Mouse (Mus musculus) G1E (cell line): Measurements from ENCODE around the gene Otop1.

Experiments
- CTCF ChIP-seq: IDR thresholded peaks from 2 replicates; pipeline ENCODE4 v1.5.1; 2012; ENCODE audit warnings: low read depth, low read length, inconsistent platforms, mixed read lengths
- GATA1 ChIP-seq: IDR thresholded peaks from 2 replicates; pipeline ENCODE4 v1.6.1; 2012; ENCODE audit warnings: borderline replicate concordance, low read length, inconsistent platforms, mixed read lengths
- GATA2 ChIP-seq: IDR thresholded peaks from 2 replicates; pipeline ENCODE4 v1.6.1; 2012; ENCODE audit warnings: low read depth, low read length, inconsistent platforms, borderline replicate concordance
- POLR2AphosphoS5 ChIP-seq: IDR thresholded peaks from 2 replicates; pipeline ENCODE4 v1.6.1; 2012; ENCODE audit warnings: low read depth, low read length, inconsistent platforms; ENCODE audit not compliant: insufficient replicate concordance

GRCm38 (mm10) chr5:38350351-38350929 lies 74.7 kb downstream of the Otop1 start:
- no peak for TF ChIP-seq CTCF
- no peak for TF ChIP-seq GATA1
- no peak for TF ChIP-seq GATA2
- no peak for TF ChIP-seq POLR2AphosphoS5
